Mouse (Mus musculus) heart, embryonic 13.5 days (tissue): ENCODE results near the gene Pde1c. TPM values are rescaled to one million over a fixed set of nuclear protein-coding genes. Genes with fewer than 3 reads are reported as not detected.

ENCODE experiments used
- ATAC-seq: fragments of 200-750 bp; cut with Nextera tagmentation; 2 replicates; pipeline ENCODE4 v1.8.0; 2017; ENCODE audit warnings: moderate TSS enrichment; ENCODE audit not compliant: insufficient number of reproducible peaks, low FRiP score, low TSS enrichment; ENCODE audit errors: extremely low read depth
- H3K27ac ChIP-seq: fragments of 300-500 bp; sonication (generic); replicated peaks from 2 replicates; pipeline ENCODE4 v1.5.1; 2015; ENCODE audit warnings: moderate library complexity, mild to moderate bottlenecking, inconsistent platforms
- H3K27me3 ChIP-seq: fragments of 300-500 bp; sonication (generic); replicated peaks from 2 replicates; pipeline ENCODE4 v1.6.1; 2015; ENCODE audit warnings: mild to moderate bottlenecking, inconsistent platforms
- H3K36me3 ChIP-seq: fragments of 300-500 bp; sonication (generic); 2 replicates; pipeline ENCODE4 v1.6.1; 2015; ENCODE audit warnings: mild to moderate bottlenecking, inconsistent platforms
- H3K4me1 ChIP-seq: fragments of 300-500 bp; sonication (generic); 2 replicates; pipeline ENCODE4 v1.6.1; 2015; ENCODE audit warnings: inconsistent platforms
- H3K4me2 ChIP-seq: fragments of 300-500 bp; sonication (generic); 2 replicates; pipeline ENCODE4 v1.6.1; 2015; ENCODE audit warnings: inconsistent platforms, mild to moderate bottlenecking, moderate library complexity
- H3K4me3 ChIP-seq: fragments of 300-500 bp; sonication (generic); 2 replicates; pipeline ENCODE4 v1.5.1; 2015; ENCODE audit warnings: moderate library complexity, mild to moderate bottlenecking, inconsistent platforms
- H3K9ac ChIP-seq: fragments of 300-500 bp; sonication (generic); 2 replicates; pipeline ENCODE4 v1.6.1; 2015; ENCODE audit warnings: inconsistent platforms, mild to moderate bottlenecking, moderate library complexity
- H3K9me3 ChIP-seq: fragments of 300-500 bp; sonication (generic); 2 replicates; pipeline ENCODE4 v1.6.1; 2016; ENCODE audit warnings: inconsistent platforms
- WGBS: fragments of 180-500 bp; shearing (Covaris S2); methylation state at CpG from one replicate; pipeline ENCODE4 v1.1.7; 2015; ENCODE audit warnings: mixed read lengths; 5-methylcytosine and 5-hydroxymethylcytosine counted together
- microRNA-seq: library from miRNA; unstranded; fragments of <30 nt; microRNA quantifications from one replicate; pipeline ENCODE4, GENCODE M21; 2016
- polyA plus RNA-seq: library from polyadenylated mRNA; unstranded; fragments of >200 nt; fragmentation: Nextera tagmentation; extraction: Ambion mirVana; gene quantifications from 2 replicates; pipeline ENCODE4 v1.2.1, GENCODE M21; 2015

The Pde1c gene
- polyA plus RNA-seq, 1 experiment from 2014 or later, result 3.1 TPM

GRCm38 (mm10) chr6:56025533-56025932, 543.4 kb downstream of the Pde1c start:
- 56% methylated on average over 2 of the region's 2 CpGs for WGBS
- no peak overlapping the region for H3K9ac ChIP-seq
- no peaks in the 10 kb centered on the region for H3K36me3 ChIP-seq
- H3K27ac ChIP-seq, result no peak overlapping the region
- H3K4me1 ChIP-seq, result peaks cover 3% of the 10 kb centered on the region; the same call in 1 of the 2 replicates
- H3K27me3 ChIP-seq, result no peaks in the 10 kb centered on the region
- H3K4me2 ChIP-seq, result no peak overlapping the region
- no peaks in the 10 kb centered on the region for H3K9me3 ChIP-seq
- ATAC-seq, result no peak
- no peak overlapping the region for H3K4me3 ChIP-seq

Small RNA genes lying within 50 kb of the gene (microRNA-seq; reads per million reads assigned to microRNA genes)
- gene Gm44413, result not detected

Other genes starting within 250 kb of the Pde1c start
- 70.2 and 74.5 TPM in 2 replicates for gene Lsm5, start 135.6 kb upstream of the Pde1c start, polyA plus RNA-seq
- 5.8 TPM in 2 replicates for gene Avl9, start 145.8 kb upstream of the Pde1c start, polyA plus RNA-seq
- gene Kbtbd2, start 228.7 kb upstream of the Pde1c start, polyA plus RNA-seq, result 28.5 and 29.5 TPM in 2 replicates